Mouse (Mus musculus) heart, postnatal 25 days (tissue): ENCODE measurements around the gene Cwc22. TPM values are rescaled to one million over a fixed set of nuclear protein-coding genes. Genes with fewer than 3 reads are reported as not detected.

Source experiments
- total RNA-seq, 2 experiments: library from RNA; stranded (reverse); gene quantifications; 2 replicates each; pipeline ENCODE4 v1.2.3; 2021

Cwc22 gene
- total RNA-seq, 2 experiments from 2014 or later: 13.7 to 14.1 TPM

Other genes starting within 250 kb of the Cwc22 start
- 10 to 100 TPM in 1 of 2 experiments, 1 to 10 TPM in 1; 10.0 to 11.5 TPM for gene Zfp385b, start 126.7 kb downstream of the Cwc22 start, total RNA-seq